24 mouse cellular contexts compared by ENCODE assay signal in genomic region chr2:59448921-59449320, GRCm38 (mm10). TPM values are rescaled to one million over a fixed set of nuclear protein-coding genes. Genes with fewer than 3 reads are reported as not detected.
"Had no signal": no experiment of that assay in that cellular context is flagged by ENCODE, and none has a peak within 500 bp of the region (broad histone marks: within the 10 kb centered on the region; RNA-seq: fewer than 3 reads in every experiment).

No protein-coding gene starts in this region.

- H3K4me2 ChIP-seq: liver, embryonic 11.5 days; liver, embryonic 13.5 days; liver, embryonic 15.5 days; lung, embryonic 15.5 days; midbrain, embryonic 13.5 days; midbrain, embryonic 15.5 days; neural tube, embryonic 13.5 days; neural tube, embryonic 15.5 days; stomach, embryonic 15.5 days had no signal

- H3K4me1 ChIP-seq: liver, embryonic 13.5 days; liver, embryonic 15.5 days; lung, embryonic 15.5 days; megakaryocyte, embryonic 14.5 days; midbrain, embryonic 10.5 days; midbrain, embryonic 13.5 days; midbrain, embryonic 15.5 days; neural tube, embryonic 13.5 days; neural tube, embryonic 15.5 days; stomach, embryonic 15.5 days had no signal

- ATAC-seq: liver, postnatal 0 days; lung, postnatal 0 days; midbrain, embryonic 13.5 days; midbrain, embryonic 15.5 days had no signal

- H3K27ac ChIP-seq: liver, embryonic 13.5 days; liver, embryonic 15.5 days; lung, embryonic 15.5 days; macrophage; midbrain, embryonic 10.5 days; midbrain, embryonic 13.5 days; midbrain, embryonic 15.5 days; neural tube, embryonic 13.5 days; neural tube, embryonic 15.5 days had no signal

- H3K36me3 ChIP-seq: liver, embryonic 13.5 days; liver, embryonic 15.5 days; lung, embryonic 15.5 days; midbrain, embryonic 10.5 days; midbrain, embryonic 13.5 days; midbrain, embryonic 15.5 days; neural tube, embryonic 13.5 days; neural tube, embryonic 15.5 days; stomach, embryonic 15.5 days had no signal

- H3K4me3 ChIP-seq: liver, embryonic 13.5 days; liver, embryonic 15.5 days; lung, embryonic 15.5 days; megakaryocyte, embryonic 14.5 days; midbrain, embryonic 10.5 days; midbrain, embryonic 13.5 days; midbrain, embryonic 15.5 days; myocyte; neural tube, embryonic 13.5 days; neural tube, embryonic 15.5 days; stomach, embryonic 15.5 days had no signal

- H3K9me3 ChIP-seq: liver, embryonic 13.5 days; liver, embryonic 15.5 days; lung, embryonic 15.5 days; megakaryocyte, embryonic 14.5 days; midbrain, embryonic 10.5 days; midbrain, embryonic 13.5 days; midbrain, embryonic 15.5 days; neural tube, embryonic 13.5 days; neural tube, embryonic 15.5 days; stomach, embryonic 15.5 days had no signal

- H3K9ac ChIP-seq: liver, embryonic 13.5 days; liver, embryonic 15.5 days; liver, postnatal 0 days; lung, embryonic 15.5 days; midbrain, embryonic 13.5 days; midbrain, embryonic 15.5 days; neural tube, embryonic 13.5 days; neural tube, embryonic 15.5 days; stomach, embryonic 15.5 days had no signal

- DNase-seq: liver, embryonic 13.5 days; liver, postnatal 0 days; lung, adult 2 months; lung, postnatal 14 days; lung, postnatal 36 days; retina, postnatal 1 day; right cerebral cortex, adult 18-20 months; right cerebral cortex, postnatal 14 days; thymus, postnatal 14 days; thymus, postnatal 36 days had no signal

- H3K27me3 ChIP-seq: liver, embryonic 13.5 days; liver, embryonic 15.5 days; lung, embryonic 15.5 days; megakaryocyte, embryonic 14.5 days; midbrain, embryonic 13.5 days; midbrain, embryonic 15.5 days; neural tube, embryonic 13.5 days; neural tube, embryonic 15.5 days; stomach, embryonic 15.5 days had no signal

RNA-seq across cellular contexts. Expression of gene Dapl1, which starts 35.5 kb away (rescaled TPM):
- polyA plus RNA-seq: liver, embryonic 15.5 days; liver, postnatal 0 days; macrophage; myocyte; neural tube, embryonic 11.5 days; neural tube, embryonic 13.5 days had no signal
